Mouse (Mus musculus): Measurements from ENCODE around the gene Plcb4. TPM values are rescaled to one million over a fixed set of nuclear protein-coding genes. Genes with fewer than 3 reads are reported as not detected.

Gene Plcb4
- total and polyA plus RNA-seq, 3 experiments = not detected

DNA sequence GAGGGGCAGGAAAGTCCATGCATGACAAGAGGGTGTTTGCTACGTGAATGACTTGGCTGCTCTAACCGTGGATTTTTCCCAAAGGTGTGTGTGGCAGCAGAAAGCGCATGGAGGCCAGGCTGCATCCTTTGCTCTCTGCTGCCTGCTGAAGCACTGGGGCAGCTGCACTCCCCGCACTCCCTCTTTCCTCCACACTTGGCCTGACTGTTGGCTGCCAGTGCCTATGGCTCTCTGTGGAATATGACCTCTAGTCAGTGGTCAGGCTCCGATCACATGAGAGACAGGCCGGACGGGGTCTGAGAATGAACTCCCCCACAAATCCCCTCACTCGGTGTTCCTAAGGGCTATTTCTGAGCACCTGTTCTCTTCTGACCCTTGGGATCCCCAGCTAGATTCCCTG, 297.0 kb downstream of the Plcb4 start:
- no peak for TF ChIP-seq PAX5 (IDR thresholded peaks at IDR 0.05; ENCODE audit: low read length)
- TF ChIP-seq NRF1 (IDR thresholded peaks at IDR 0.05; ENCODE audit: low read depth, low read length) = no peak
- no peak for TF ChIP-seq POLR2AphosphoS2 (IDR thresholded peaks at IDR 0.05; ENCODE audit: low read depth, low read length)
- no peak for DNase-seq (ENCODE audit: extremely low read depth)
- in situ Hi-C loops (cut with MboI; ENCODE audit: low pct_ligation_motif_present, low pct_unique_long_range_greater_than_20kb, low sequenced_read_pairs) = no loop called here
- Histone ChIP-seq H3K36me3 (replicated peaks in 1 of 2; ENCODE audit: control insufficient read depth in 1 of 2, insufficient read depth in 1 of 2, low read length in 1 of 2) (no peaks in the 10 kb centered on the region), H3K4me1 (ENCODE audit: control insufficient read depth in 1 of 2, insufficient read depth in 2 of 2) (no peaks in the 10 kb centered on the region), H3K4me2 (ENCODE audit: insufficient read depth, low read depth, poor library complexity, severe bottlenecking) (no peak overlapping the region), H3K9me3 (replicated peaks; ENCODE audit: low read length) (peaks cover 72% of the 10 kb centered on the region), H3K27ac (ENCODE audit: insufficient read depth, low read depth) (no peak overlapping the region), H3K27me3 (replicated peaks) (no peaks in the 10 kb centered on the region), H3K9ac (ENCODE audit: insufficient read depth, low read depth) (no peak overlapping the region), H3K79me2 (replicated peaks; ENCODE audit: control insufficient read depth, extremely low read depth, insufficient read depth, poor library complexity, severe bottlenecking) (no peaks in the 10 kb centered on the region), H3K4me3 (replicated peaks in 1 of 3; ENCODE audit: low read depth in 2 of 3, low read length in 2 of 3, poor library complexity in 1 of 3) (no peak overlapping the region)
- dilution Hi-C loops (cut with MboI; ENCODE audit: extremely low pct_ligation_motif_present, extremely low pct_unique_long_range_greater_than_20kb, low sequenced_read_pairs) = no loop called here

DNA sequence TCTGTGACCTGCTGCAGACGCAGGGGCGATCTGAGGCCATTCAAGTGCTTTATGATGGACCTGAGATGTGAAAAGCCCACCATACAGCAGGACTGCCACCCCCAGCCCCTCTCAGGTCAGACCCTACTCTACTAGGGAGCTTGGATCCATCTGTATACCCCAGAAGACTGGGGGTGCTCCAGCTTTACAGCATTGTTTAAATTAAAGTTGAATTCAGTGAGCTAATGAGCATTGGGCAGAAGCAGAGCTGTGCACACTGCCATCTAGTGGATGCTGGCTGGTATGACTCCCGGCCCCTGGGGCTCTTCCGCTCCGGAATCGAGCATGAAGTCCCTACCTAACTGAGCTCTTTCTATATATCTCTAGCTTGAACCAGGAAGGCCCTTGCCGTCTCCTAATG, 298.9 kb downstream of the Plcb4 start:
- H3K4me3 ChIP-seq (replicated peaks in 1 of 3; ENCODE audit: low read depth in 2 of 3, low read length in 2 of 3, poor library complexity in 1 of 3) = no peak overlapping the region
- H3K9me3 ChIP-seq (replicated peaks; ENCODE audit: low read length) = peaks cover 78% of the 10 kb centered on the region
- no peak for TF ChIP-seq IRF4 (IDR thresholded peaks at IDR 0.05; ENCODE audit: low read depth, low read length)
- peak in 1 of 2 experiments; percentile 24; a peak in 1 of 4 replicates for TF ChIP-seq CTCF (conservative IDR thresholded peaks at IDR 0.05 in 1 of 2, IDR thresholded peaks at IDR 0.05 in 1 of 2; ENCODE audit: low read depth in 2 of 2, low read length in 2 of 2)
- H3K27ac ChIP-seq (ENCODE audit: insufficient read depth, low read depth) = no peak overlapping the region
- no peaks in the 10 kb centered on the region for H3K79me2 ChIP-seq (replicated peaks; ENCODE audit: control insufficient read depth, extremely low read depth, insufficient read depth, poor library complexity, severe bottlenecking)
- H3K9ac ChIP-seq (ENCODE audit: insufficient read depth, low read depth) = no peak overlapping the region
- in situ Hi-C loops (cut with MboI; ENCODE audit: low pct_ligation_motif_present, low pct_unique_long_range_greater_than_20kb, low sequenced_read_pairs) = no loop called here
- dilution Hi-C loops (cut with MboI; ENCODE audit: extremely low pct_ligation_motif_present, extremely low pct_unique_long_range_greater_than_20kb, low sequenced_read_pairs) = no loop called here
- H3K36me3 ChIP-seq (replicated peaks in 1 of 2; ENCODE audit: control insufficient read depth in 1 of 2, insufficient read depth in 1 of 2, low read length in 1 of 2) = no peaks in the 10 kb centered on the region
- H3K27me3 ChIP-seq (replicated peaks) = no peaks in the 10 kb centered on the region
- H3K4me1 ChIP-seq (ENCODE audit: control insufficient read depth in 1 of 2, insufficient read depth in 2 of 2) = no peaks in the 10 kb centered on the region
- H3K4me2 ChIP-seq (ENCODE audit: insufficient read depth, low read depth, poor library complexity, severe bottlenecking) = no peak overlapping the region
- DNase-seq (ENCODE audit: extremely low read depth) = no peak

DNA sequence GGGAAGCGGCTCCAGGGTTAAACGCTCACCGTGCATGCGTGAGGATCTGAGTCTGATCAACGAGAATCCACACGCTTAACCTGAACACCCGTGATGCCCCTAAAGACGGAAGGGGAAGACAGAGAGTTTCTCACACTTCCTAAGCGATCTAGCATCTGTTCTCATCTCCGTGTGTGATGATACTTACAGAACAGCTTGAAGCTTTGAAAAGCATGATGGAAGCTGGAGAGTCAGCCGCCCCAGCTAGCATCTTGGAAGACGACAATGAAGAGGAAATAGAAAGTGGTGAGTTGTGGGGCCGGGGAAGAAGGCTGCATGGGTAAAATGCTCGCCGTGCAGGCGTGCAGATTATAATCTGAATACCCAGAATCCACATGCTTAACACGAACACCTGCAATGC, 299.6 kb downstream of the Plcb4 start:
- Histone ChIP-seq H3K4me2 (ENCODE audit: insufficient read depth, low read depth, poor library complexity, severe bottlenecking) (no peak overlapping the region), H3K79me2 (replicated peaks; ENCODE audit: control insufficient read depth, extremely low read depth, insufficient read depth, poor library complexity, severe bottlenecking) (no peaks in the 10 kb centered on the region), H3K9me3 (replicated peaks; ENCODE audit: low read length) (peaks cover 81% of the 10 kb centered on the region), H3K9ac (ENCODE audit: insufficient read depth, low read depth) (no peak overlapping the region), H3K4me1 (ENCODE audit: control insufficient read depth in 1 of 2, insufficient read depth in 2 of 2) (no peaks in the 10 kb centered on the region), H3K27ac (ENCODE audit: insufficient read depth, low read depth) (no peak overlapping the region), H3K4me3 (replicated peaks in 1 of 3; ENCODE audit: low read depth in 2 of 3, low read length in 2 of 3, poor library complexity in 1 of 3) (no peak overlapping the region), H3K27me3 (replicated peaks) (no peaks in the 10 kb centered on the region), H3K36me3 (replicated peaks in 1 of 2; ENCODE audit: control insufficient read depth in 1 of 2, insufficient read depth in 1 of 2, low read length in 1 of 2) (no peaks in the 10 kb centered on the region)
- TF ChIP-seq SMC3 (IDR thresholded peaks at IDR 0.05; ENCODE audit: low read depth, low read length) = no peak
- no peak for TF ChIP-seq CHD2 (IDR thresholded peaks at IDR 0.05; ENCODE audit: low read length)
- no peak for TF ChIP-seq USF2 (conservative IDR thresholded peaks at IDR 0.05; ENCODE audit: low read depth, low read length)
- TF ChIP-seq MAFK (IDR thresholded peaks at IDR 0.05; ENCODE audit: insufficient replicate concordance, low read length) = no peak
- no peak for TF ChIP-seq IRF4 (IDR thresholded peaks at IDR 0.05; ENCODE audit: low read depth, low read length)
- no peak for TF ChIP-seq KAT2A (IDR thresholded peaks at IDR 0.05; ENCODE audit: insufficient replicate concordance, low read length)
- no peak for TF ChIP-seq HCFC1 (IDR thresholded peaks at IDR 0.05; ENCODE audit: low read depth, low read length)
- TF ChIP-seq NELFE (IDR thresholded peaks at IDR 0.05; ENCODE audit: low read depth, low read length) = no peak
- TF ChIP-seq USF1 (IDR thresholded peaks at IDR 0.05; ENCODE audit: low read depth, low read length) = no peak
- TF ChIP-seq EP300 (IDR thresholded peaks at IDR 0.05; ENCODE audit: low read length) = no peak
- TF ChIP-seq ZMIZ1 (IDR thresholded peaks at IDR 0.05; ENCODE audit: low read depth, low read length) = no peak
- TF ChIP-seq ZC3H11A (IDR thresholded peaks at IDR 0.05; ENCODE audit: low read depth, low read length) = no peak
- TF ChIP-seq ZNF384 (IDR thresholded peaks at IDR 0.05; ENCODE audit: low read depth, low read length) = no peak
- no peak for TF ChIP-seq TBP (conservative IDR thresholded peaks at IDR 0.05; ENCODE audit: low read depth, low read length)
- no peak for TF ChIP-seq RAD21 (IDR thresholded peaks at IDR 0.05; ENCODE audit: low read depth, low read length)
- in situ Hi-C loops (cut with MboI; ENCODE audit: low pct_ligation_motif_present, low pct_unique_long_range_greater_than_20kb, low sequenced_read_pairs) = no loop called here
- dilution Hi-C loops (cut with MboI; ENCODE audit: extremely low pct_ligation_motif_present, extremely low pct_unique_long_range_greater_than_20kb, low sequenced_read_pairs) = no loop called here
- DNase-seq (ENCODE audit: extremely low read depth) = no peak

All from CH12.LX (cell line).